In genomic region chr1:174513419-174513818, GRCm38 (mm10) we compare ENCODE assay signal across 23 mouse cellular contexts. TPM values are rescaled to one million over a fixed set of nuclear protein-coding genes. Genes with fewer than 3 reads are reported as not detected.
A peak's percentile ranks its signal among the peaks of the same experiment; 100 is the strongest.
DNase-seq lines count a peak whose midpoint lies in the region; ATAC-seq lines count a peak whose summit lies in the region.
"Had no signal": no experiment of that assay in that cellular context is flagged by ENCODE, and none has a peak within 500 bp of the region (broad histone marks: within the 10 kb centered on the region; RNA-seq: fewer than 3 reads in every experiment).

No protein-coding gene starts in this region.

- peak; percentile 73 for ATAC-seq in frontal cortex, adult (ENCODE audit: low TSS enrichment)
- ATAC-seq: activated CD4-positive, CD25-positive, alpha-beta regulatory T cell, adult 4 months; CD4-positive, CD25-positive, alpha-beta regulatory T cell, adult 4 months; forebrain, embryonic 13.5 days; forebrain, embryonic 15.5 days; Patski had no signal

- DNase-seq in frontal cortex, postnatal 25 days (ENCODE audit: low spot score in 2 of 2) = no peak
- peak; percentile 33 for DNase-seq in layer of hippocampus, adult 9-11 months
- DNase-seq in layer of hippocampus, postnatal 25 days (ENCODE audit: extremely low spot score in 1 of 2, low spot score in 1 of 2) = no peak
- peak; percentile 77 for DNase-seq in brain, adult 2 months (ENCODE audit: low read depth, low spot score)
- DNase-seq in telencephalon, adult 2 months (ENCODE audit: low read depth, low spot score) = peak; percentile 72
- DNase-seq in thymus, postnatal 36 days = no peak
- DNase-seq: adrenal gland, adult 8-10 months; adrenal gland, postnatal 14 days; adrenal gland, postnatal 36 days; B cell, adult 2 months; cerebellum, adult 11 months; cerebellum, adult 18-20 months; cerebellum, adult 8-10 months; cerebellum, adult 9-11 months; cerebellum, postnatal 14 days; cerebellum, postnatal 36 days had no signal

RNA-seq across cellular contexts. Expression of gene Fmn2, which starts 11.8 kb away (rescaled TPM):
- 10 to 100 TPM; 60.4 to 65.6 TPM for total RNA-seq in layer of hippocampus, postnatal 25 days (2021)
- total RNA-seq: G1E had no signal

Comparison
In these comparisons a context has a peak if more than half of its experiments do, and no peak if none do; other contexts are left out.
1. DNase-seq: peak in layer of hippocampus, adult 9-11 months (single experiment), brain, adult 2 months (single experiment) and telencephalon, adult 2 months (single experiment); none in frontal cortex, postnatal 25 days (0 of 2), layer of hippocampus, postnatal 25 days (0 of 2) and thymus, postnatal 36 days (0 of 2).